Mouse (Mus musculus): Measurements from ENCODE around the gene Idh1. TPM values are rescaled to one million over a fixed set of nuclear protein-coding genes. Genes with fewer than 3 reads are reported as not detected.
A peak's percentile ranks its signal among the peaks of the same experiment; 100 is the strongest.

Idh1 gene
- polyA plus RNA-seq, 1 experiment from 2014 or later, result 510 TPM

DNA sequence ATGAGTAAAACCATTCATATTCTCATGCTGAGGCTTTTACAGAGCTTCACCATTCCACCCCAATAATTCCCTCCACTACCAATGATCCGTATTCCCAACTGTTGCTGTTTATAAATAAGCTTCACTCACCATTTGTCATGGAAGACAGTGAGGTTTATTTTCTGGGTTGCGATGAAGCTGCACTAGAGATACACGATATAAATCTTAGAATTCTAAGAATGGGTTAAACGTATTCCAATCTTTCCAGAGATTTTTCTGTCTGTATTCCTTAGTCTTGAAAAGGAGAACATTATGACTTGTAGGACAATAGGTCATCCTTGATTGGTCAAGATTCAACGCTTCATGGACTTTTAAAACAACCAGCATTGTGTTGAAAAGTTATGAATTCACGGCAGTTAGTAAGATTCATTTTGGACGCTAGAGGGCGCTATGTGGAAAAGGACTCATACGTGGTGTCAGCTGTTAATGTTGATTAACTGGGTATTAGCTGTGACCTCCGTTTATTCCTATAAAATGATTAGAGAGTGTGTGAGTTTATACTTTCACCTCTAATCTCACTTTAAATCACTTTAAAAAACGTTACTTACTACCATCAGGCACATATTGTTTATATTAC lies 6.6 kb downstream of the Idh1 start:
- no peak for ATAC-seq (ENCODE audit: low read depth)
- H3K4me3 ChIP-seq (ENCODE audit: low read depth, low read length), result peak overlapping the region; percentile 85
- WGBS, result 5% methylated on average over 11 of the region's 11 CpGs

DNA sequence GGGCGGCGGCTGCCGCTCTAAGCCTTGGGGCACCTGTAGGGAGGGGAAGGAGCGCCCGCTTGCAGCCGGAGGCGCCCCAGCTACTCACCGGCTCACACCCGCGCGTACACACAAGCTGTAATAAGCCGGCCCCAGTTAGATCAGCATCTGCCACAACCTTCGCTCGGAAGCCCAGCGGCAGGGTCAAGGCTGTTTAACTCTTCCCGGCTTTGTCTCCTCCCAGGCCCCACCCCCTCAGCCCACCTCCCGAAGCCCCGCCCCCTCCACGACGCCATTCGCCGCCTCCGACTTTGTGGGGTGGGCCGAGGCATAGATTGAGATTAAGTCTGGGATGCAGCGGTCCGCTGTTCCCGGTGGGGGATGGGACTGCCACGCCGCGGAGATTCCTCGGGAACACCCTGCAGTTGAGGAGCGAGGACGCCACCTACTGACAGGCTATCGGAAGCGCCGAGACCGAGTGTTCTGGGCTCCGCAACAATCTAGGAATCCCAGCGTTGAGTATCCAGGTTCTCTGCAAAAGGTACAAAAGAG lies 7.3 kb downstream of the Idh1 start:
- peak overlapping the region; percentile 98 for H3K27ac ChIP-seq (ENCODE audit: low read depth, low read length)
- peak; percentile 95 for ATAC-seq (ENCODE audit: low read depth)
- peak overlapping the region; percentile 82 for H3K9ac ChIP-seq (replicated peaks; ENCODE audit: low read depth, low read length)
- H3K9me3 ChIP-seq (ENCODE audit: control insufficient read depth, low read length), result no peaks in the 10 kb centered on the region
- under 1% methylated on average over 39 of the region's 39 CpGs for WGBS
- peaks cover 3% of the 10 kb centered on the region; the same call in 1 of the 2 replicates for H3K27me3 ChIP-seq (ENCODE audit: control insufficient read depth, insufficient read depth, low read length)
- peaks cover 22% of the 10 kb centered on the region for H3K4me1 ChIP-seq (ENCODE audit: control insufficient read depth, insufficient read depth, low read length)
- H3K36me3 ChIP-seq (ENCODE audit: control insufficient read depth, insufficient read depth, low read length), result peaks cover 3% of the 10 kb centered on the region; the same call in 1 of the 2 replicates
- peak overlapping the region; percentile 85 for H3K4me3 ChIP-seq (ENCODE audit: low read depth, low read length)
- H3K4me2 ChIP-seq (ENCODE audit: low read depth, low read length), result peak overlapping the region; percentile 75

More for the DNA sequence above, 6.6 kb downstream of the Idh1 start:
- H3K4me1 ChIP-seq (ENCODE audit: control insufficient read depth, insufficient read depth, low read length), result peaks cover 22% of the 10 kb centered on the region
- H3K9me3 ChIP-seq (ENCODE audit: control insufficient read depth, low read length), result no peaks in the 10 kb centered on the region
- peak overlapping the region; percentile 98 for H3K27ac ChIP-seq (ENCODE audit: low read depth, low read length)
- H3K4me2 ChIP-seq (ENCODE audit: low read depth, low read length), result peak overlapping the region; percentile 75
- H3K36me3 ChIP-seq (ENCODE audit: control insufficient read depth, insufficient read depth, low read length), result no peaks in the 10 kb centered on the region
- peaks cover 3% of the 10 kb centered on the region; the same call in 1 of the 2 replicates for H3K27me3 ChIP-seq (ENCODE audit: control insufficient read depth, insufficient read depth, low read length)
- H3K9ac ChIP-seq (replicated peaks; ENCODE audit: low read depth, low read length), result peak overlapping the region; percentile 82; the same call in 1 of the 2 replicates

DNA sequence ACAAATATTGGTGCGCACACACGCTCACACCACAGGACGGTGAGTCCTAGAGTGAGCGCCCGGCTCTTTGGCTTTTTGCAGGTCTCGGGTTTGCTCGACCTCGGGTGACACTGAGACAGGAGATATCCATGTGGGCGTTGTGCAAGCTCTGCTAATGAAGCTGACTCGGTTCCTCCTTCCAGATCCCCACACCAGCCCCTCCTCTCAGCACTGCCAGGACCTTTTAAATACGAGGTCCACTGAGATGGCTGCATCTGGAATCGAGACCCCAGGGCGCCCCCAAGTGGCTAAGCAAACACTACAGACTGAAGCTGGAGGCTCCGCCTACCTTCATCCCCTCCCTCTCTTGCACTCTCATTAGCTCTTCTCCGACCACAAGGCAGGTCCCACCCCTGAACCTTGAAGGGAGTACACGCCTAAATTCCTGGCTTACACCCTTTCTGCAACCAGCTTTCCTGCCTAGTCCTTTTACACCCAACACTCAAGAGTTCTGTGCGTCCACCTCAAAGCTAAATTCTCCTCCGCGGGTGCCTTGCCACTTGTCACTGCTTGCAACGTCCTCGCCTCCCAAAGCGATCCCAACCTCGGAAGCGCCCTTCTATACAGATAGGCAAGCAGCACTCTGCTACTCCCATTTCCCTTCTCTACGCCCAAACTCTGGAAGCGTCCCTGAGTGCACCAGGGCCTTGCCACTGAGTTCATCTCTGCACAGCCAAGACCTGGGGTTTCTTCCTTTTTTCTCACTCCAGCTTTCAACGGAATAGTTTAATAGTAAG lies 8.0 kb downstream of the Idh1 start:
- peak overlapping the region; percentile 85 for H3K4me3 ChIP-seq (ENCODE audit: low read depth, low read length)
- WGBS, result 7% methylated on average over 27 of the region's 27 CpGs
- no peaks in the 10 kb centered on the region for H3K9me3 ChIP-seq (ENCODE audit: control insufficient read depth, low read length)
- peaks cover 22% of the 10 kb centered on the region for H3K4me1 ChIP-seq (ENCODE audit: control insufficient read depth, insufficient read depth, low read length)
- peaks cover 6% of the 10 kb centered on the region; the same call in 1 of the 2 replicates for H3K36me3 ChIP-seq (ENCODE audit: control insufficient read depth, insufficient read depth, low read length)
- H3K27me3 ChIP-seq (ENCODE audit: control insufficient read depth, insufficient read depth, low read length), result peaks cover 3% of the 10 kb centered on the region; the same call in 1 of the 2 replicates
- peak; percentile 85 for ATAC-seq (ENCODE audit: low read depth)
- peak overlapping the region; percentile 75 for H3K4me2 ChIP-seq (ENCODE audit: low read depth, low read length)
- H3K27ac ChIP-seq (ENCODE audit: low read depth, low read length), result peak overlapping the region; percentile 98
- H3K9ac ChIP-seq (replicated peaks; ENCODE audit: low read depth, low read length), result peak overlapping the region; percentile 82

DNA sequence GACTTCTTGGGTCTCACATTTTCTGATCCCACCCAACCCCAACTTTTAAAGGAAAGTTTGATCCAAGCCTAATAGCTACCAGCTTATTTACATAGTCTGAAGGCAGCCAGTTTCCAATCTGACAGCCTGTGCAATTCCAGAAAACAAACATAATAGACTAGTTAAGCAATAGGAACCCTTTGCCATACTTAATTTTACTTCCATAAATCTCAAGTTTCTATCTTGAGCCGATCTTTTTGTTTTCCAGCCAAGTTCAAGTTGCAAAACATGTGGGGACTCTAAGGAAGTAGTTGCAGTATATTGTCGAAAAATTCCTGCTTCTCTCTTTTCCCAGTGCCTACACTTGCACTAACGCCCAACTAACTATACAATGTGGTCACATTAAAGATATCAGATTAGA lies 8.8 kb downstream of the Idh1 start:
- H3K9me3 ChIP-seq (ENCODE audit: control insufficient read depth, low read length), result no peaks in the 10 kb centered on the region
- peaks cover 3% of the 10 kb centered on the region; the same call in 1 of the 2 replicates for H3K27me3 ChIP-seq (ENCODE audit: control insufficient read depth, insufficient read depth, low read length)
- peak overlapping the region; percentile 85 for H3K4me3 ChIP-seq (ENCODE audit: low read depth, low read length)
- no peak overlapping the region for H3K9ac ChIP-seq (replicated peaks; ENCODE audit: low read depth, low read length)
- 63% methylated on average over 3 of the region's 3 CpGs for WGBS
- H3K27ac ChIP-seq (ENCODE audit: low read depth, low read length), result no peak overlapping the region
- peaks cover 10% of the 10 kb centered on the region for H3K36me3 ChIP-seq (ENCODE audit: control insufficient read depth, insufficient read depth, low read length)
- no peak for ATAC-seq (ENCODE audit: low read depth)
- peaks cover 22% of the 10 kb centered on the region for H3K4me1 ChIP-seq (ENCODE audit: control insufficient read depth, insufficient read depth, low read length)
- peak overlapping the region; percentile 75 for H3K4me2 ChIP-seq (ENCODE audit: low read depth, low read length)

DNA sequence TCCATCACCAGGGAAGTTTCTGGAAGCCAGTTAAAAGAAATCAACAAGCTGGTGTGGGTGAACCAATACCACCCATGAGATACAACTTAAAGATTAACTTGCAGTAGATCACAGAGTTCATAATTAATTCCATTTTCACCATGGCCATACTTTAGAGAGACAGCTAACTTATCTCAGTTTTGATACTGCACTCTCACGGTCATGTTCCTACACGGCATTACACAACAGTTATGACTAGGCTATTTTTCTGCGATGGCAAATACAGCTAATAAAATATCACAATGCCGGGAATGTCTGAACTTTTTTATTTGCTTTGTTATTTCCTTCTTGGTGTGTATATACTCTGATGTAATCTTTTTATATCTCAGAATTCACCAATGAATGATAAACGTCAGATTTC lies 9.4 kb downstream of the Idh1 start:
- WGBS, result 84% methylated on average over 5 of the region's 5 CpGs
- peaks cover 3% of the 10 kb centered on the region; the same call in 1 of the 2 replicates for H3K27me3 ChIP-seq (ENCODE audit: control insufficient read depth, insufficient read depth, low read length)

DNA sequence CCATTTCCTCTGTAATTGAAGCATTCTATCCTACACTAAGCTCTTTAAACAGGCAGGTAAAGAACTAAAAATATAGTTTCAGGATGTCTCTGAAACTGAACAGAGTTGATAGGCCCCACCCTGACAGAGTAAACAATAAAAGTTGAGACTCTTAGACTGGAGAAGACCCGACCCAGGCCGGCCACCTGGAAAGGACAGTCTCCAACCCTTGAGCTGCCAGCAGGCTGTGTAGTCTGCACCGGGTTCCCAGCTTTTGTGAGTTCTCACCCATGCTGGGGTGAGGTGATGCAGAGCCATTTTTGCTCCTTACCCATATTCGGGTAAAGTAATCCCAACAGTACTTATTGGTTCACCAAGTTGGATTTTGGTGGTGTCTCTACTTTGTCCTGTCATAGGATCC lies 10.1 kb downstream of the Idh1 start:
- Histone ChIP-seq H3K4me1 (ENCODE audit: control insufficient read depth, insufficient read depth, low read length) (peaks cover 22% of the 10 kb centered on the region), H3K27me3 (ENCODE audit: control insufficient read depth, insufficient read depth, low read length) (peaks cover 3% of the 10 kb centered on the region; the same call in 1 of the 2 replicates), H3K36me3 (ENCODE audit: control insufficient read depth, insufficient read depth, low read length) (peaks cover 17% of the 10 kb centered on the region), H3K27ac (ENCODE audit: low read depth, low read length) (no peak overlapping the region), H3K9me3 (ENCODE audit: control insufficient read depth, low read length) (no peaks in the 10 kb centered on the region), H3K9ac (replicated peaks; ENCODE audit: low read depth, low read length) (no peak overlapping the region), H3K4me2 (ENCODE audit: low read depth, low read length) (no peak overlapping the region), H3K4me3 (ENCODE audit: low read depth, low read length) (no peak overlapping the region)
- no peak for ATAC-seq (ENCODE audit: low read depth)
- 86% methylated on average over 4 of the region's 4 CpGs for WGBS

More for the DNA sequence above, 9.4 kb downstream of the Idh1 start:
- Histone ChIP-seq H3K27ac (ENCODE audit: low read depth, low read length) (no peak overlapping the region), H3K4me1 (ENCODE audit: control insufficient read depth, insufficient read depth, low read length) (peaks cover 22% of the 10 kb centered on the region), H3K9me3 (ENCODE audit: control insufficient read depth, low read length) (no peaks in the 10 kb centered on the region), H3K4me2 (ENCODE audit: low read depth, low read length) (no peak overlapping the region; the same call in 1 of the 2 replicates), H3K9ac (replicated peaks; ENCODE audit: low read depth, low read length) (no peak overlapping the region), H3K4me3 (ENCODE audit: low read depth, low read length) (no peak overlapping the region), H3K36me3 (ENCODE audit: control insufficient read depth, insufficient read depth, low read length) (peaks cover 13% of the 10 kb centered on the region)
- ATAC-seq (ENCODE audit: low read depth), result no peak

DNA sequence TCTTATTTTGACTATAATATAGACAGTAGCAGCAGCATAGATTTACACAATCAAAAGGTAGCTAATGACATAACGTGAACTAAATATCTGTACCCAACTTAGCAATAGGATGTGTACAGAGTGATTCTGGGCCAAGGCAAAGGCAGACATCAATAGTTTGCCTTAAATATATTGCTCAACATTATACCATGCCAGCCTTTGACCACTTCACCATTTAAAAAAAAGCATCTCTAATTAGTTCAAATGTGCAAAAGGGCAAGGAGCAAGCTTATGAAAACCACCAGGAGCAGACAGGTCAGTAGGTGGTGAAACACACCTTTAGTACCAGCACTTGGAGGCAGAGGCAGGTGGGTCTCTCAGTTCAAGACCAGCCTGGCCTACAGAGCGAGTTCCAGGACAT lies 12.6 kb downstream of the Idh1 start:
- Histone ChIP-seq H3K9me3 (ENCODE audit: control insufficient read depth, low read length) (no peaks in the 10 kb centered on the region), H3K27me3 (ENCODE audit: control insufficient read depth, insufficient read depth, low read length) (peaks cover 3% of the 10 kb centered on the region; the same call in 1 of the 2 replicates), H3K9ac (replicated peaks; ENCODE audit: low read depth, low read length) (no peak overlapping the region), H3K4me1 (ENCODE audit: control insufficient read depth, insufficient read depth, low read length) (peaks cover 22% of the 10 kb centered on the region), H3K27ac (ENCODE audit: low read depth, low read length) (no peak overlapping the region), H3K4me3 (ENCODE audit: low read depth, low read length) (no peak overlapping the region), H3K4me2 (ENCODE audit: low read depth, low read length) (no peak overlapping the region), H3K36me3 (ENCODE audit: control insufficient read depth, insufficient read depth, low read length) (peaks cover 35% of the 10 kb centered on the region)
- 98% methylated on average over 2 of the region's 2 CpGs for WGBS
- ATAC-seq (ENCODE audit: low read depth), result no peak

DNA sequence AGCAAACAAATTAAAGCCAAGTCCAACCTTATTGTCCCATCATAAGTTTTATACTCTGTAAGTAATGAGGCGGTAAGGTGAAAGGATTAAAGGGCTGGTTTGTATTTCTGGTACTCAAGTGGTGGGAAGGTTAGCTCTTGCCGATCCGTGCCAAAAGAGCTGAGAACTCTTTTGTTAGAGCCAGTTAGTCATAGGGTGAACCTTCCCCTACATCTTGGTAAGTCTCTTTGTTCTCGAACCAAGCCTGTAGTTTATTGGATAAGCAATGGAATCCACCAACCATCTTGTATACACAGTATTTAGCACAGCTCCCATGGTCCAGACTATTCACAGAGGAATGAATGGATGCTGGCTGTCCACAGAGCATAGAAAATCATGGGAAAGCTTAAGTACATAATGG lies 14.7 kb downstream of the Idh1 start:
- Histone ChIP-seq H3K36me3 (ENCODE audit: control insufficient read depth, insufficient read depth, low read length) (peaks cover 48% of the 10 kb centered on the region), H3K9me3 (ENCODE audit: control insufficient read depth, low read length) (no peaks in the 10 kb centered on the region), H3K4me2 (ENCODE audit: low read depth, low read length) (no peak overlapping the region), H3K4me3 (ENCODE audit: low read depth, low read length) (no peak overlapping the region), H3K9ac (replicated peaks; ENCODE audit: low read depth, low read length) (no peak overlapping the region), H3K27ac (ENCODE audit: low read depth, low read length) (no peak overlapping the region), H3K27me3 (ENCODE audit: control insufficient read depth, insufficient read depth, low read length) (no peaks in the 10 kb centered on the region), H3K4me1 (ENCODE audit: control insufficient read depth, insufficient read depth, low read length) (peaks cover 11% of the 10 kb centered on the region)
- 82% methylated on average over 4 of the region's 4 CpGs for WGBS
- no peak for ATAC-seq (ENCODE audit: low read depth)

DNA sequence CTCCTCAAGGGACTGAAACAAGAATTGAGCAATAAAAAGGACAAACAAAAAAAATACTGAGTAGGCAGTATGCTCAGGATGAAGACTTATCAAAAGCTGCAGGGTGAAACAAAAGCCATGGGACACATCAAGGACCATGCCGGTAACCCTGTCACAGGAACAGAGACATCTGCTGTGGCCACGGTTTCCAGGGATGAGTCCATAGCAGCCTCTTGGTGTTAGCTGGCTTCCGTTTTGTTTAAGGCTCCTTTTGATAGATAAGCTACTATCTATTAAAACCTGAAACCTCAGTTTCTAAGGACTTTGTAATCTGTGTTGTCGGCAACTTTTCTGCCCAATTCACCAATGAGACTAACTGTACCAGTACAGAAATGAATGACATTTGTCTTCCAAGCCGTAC lies 16.4 kb downstream of the Idh1 start:
- peaks cover 64% of the 10 kb centered on the region for H3K36me3 ChIP-seq (ENCODE audit: control insufficient read depth, insufficient read depth, low read length)
- no peak overlapping the region for H3K9ac ChIP-seq (replicated peaks; ENCODE audit: low read depth, low read length)
- 88% methylated on average over 5 of the region's 5 CpGs for WGBS
- H3K27me3 ChIP-seq (ENCODE audit: control insufficient read depth, insufficient read depth, low read length), result no peaks in the 10 kb centered on the region
- no peaks in the 10 kb centered on the region for H3K9me3 ChIP-seq (ENCODE audit: control insufficient read depth, low read length)
- no peak overlapping the region for H3K4me3 ChIP-seq (ENCODE audit: low read depth, low read length)
- no peaks in the 10 kb centered on the region for H3K4me1 ChIP-seq (ENCODE audit: control insufficient read depth, insufficient read depth, low read length)
- H3K4me2 ChIP-seq (ENCODE audit: low read depth, low read length), result no peak overlapping the region
- ATAC-seq (ENCODE audit: low read depth), result no peak
- no peak overlapping the region for H3K27ac ChIP-seq (ENCODE audit: low read depth, low read length)
